Comparison of ENCODE assay signal across 8 mouse cellular contexts in genomic region chr6:90711476-90712035, GRCm38 (mm10).
DNase-seq lines count a peak whose midpoint lies in the region; ATAC-seq and TF ChIP-seq lines count a peak whose summit lies in the region.

No protein-coding gene starts in this region.

- peak overlapping the region; percentile 34; the same call in 1 of the 2 replicates for H3K9ac ChIP-seq in embryonic facial prominence, embryonic 14.5 days (ENCODE audit: low read depth, low read length)
- peak overlapping the region; percentile 63 for H3K9ac ChIP-seq in liver, embryonic 12.5 days

- TF ChIP-seq CTCF in C2C12 (IDR thresholded peaks at IDR 0.05; ENCODE audit: control insufficient read depth, insufficient read depth, insufficient read length): no peak

- ATAC-seq in embryonic facial prominence, embryonic 14.5 days (ENCODE audit: low read depth): no peak
- ATAC-seq in liver, embryonic 12.5 days: no peak

- peak overlapping the region; percentile 73 for H3K27ac ChIP-seq in embryonic facial prominence, embryonic 14.5 days (replicated peaks; ENCODE audit: low read depth, low read length)
- H3K27ac ChIP-seq in liver, embryonic 12.5 days: peak overlapping the region; percentile 93

- H3K4me1 ChIP-seq in embryonic facial prominence, embryonic 14.5 days (ENCODE audit: control insufficient read depth, insufficient read depth, low read length): peaks cover 65% of the 10 kb centered on the region
- peaks cover 96% of the 10 kb centered on the region for H3K4me1 ChIP-seq in liver, embryonic 12.5 days

- H3K79me3 ChIP-seq in C2C12 (ENCODE audit: low read depth): peaks cover 33% of the 10 kb centered on the region

- H3ac ChIP-seq in C2C12 (ENCODE audit: control insufficient read depth, insufficient read length, low read depth): no peak overlapping the region

- DNase-seq in gastrocnemius, postnatal 14 days: peak; percentile 63
- DNase-seq in gastrocnemius, postnatal 25 days: no peak
- DNase-seq in embryonic facial prominence, embryonic 14.5 days (ENCODE audit: low spot score): peak; percentile 80
- DNase-seq in yolk sac, embryonic 10.5 days (ENCODE audit: low spot score): no peak
- DNase-seq in urinary bladder, postnatal 36 days (ENCODE audit: low spot score in 2 of 2): no peak
- no peak for DNase-seq in adipocyte (ENCODE audit: low spot score)

- intact Hi-C loops in gastrocnemius, postnatal 14 days (cut with DNase I; ENCODE audit: low total_unique reads): no loop called here

- no peak overlapping the region for H3K4me3 ChIP-seq in C2C12 (ENCODE audit: insufficient read depth, poor library complexity, severe bottlenecking)
- H3K4me3 ChIP-seq in embryonic facial prominence, embryonic 14.5 days (ENCODE audit: low read depth, low read length): no peak overlapping the region
- no peak overlapping the region for H3K4me3 ChIP-seq in liver, embryonic 12.5 days

- H3K36me3 ChIP-seq in C2C12 (ENCODE audit: control insufficient read depth, insufficient read depth): no peaks in the 10 kb centered on the region
- H3K36me3 ChIP-seq in embryonic facial prominence, embryonic 14.5 days (ENCODE audit: control insufficient read depth, insufficient read depth, low read length): 0 out of 2 replicates have a peak, but pooled peaks cover 4% of the 10 kb centered on the region
- peaks cover 12% of the 10 kb centered on the region for H3K36me3 ChIP-seq in liver, embryonic 12.5 days

- WGBS in embryonic facial prominence, embryonic 14.5 days: 31% methylated on average over 12 of the region's 12 CpGs
- 82% methylated on average over 12 of the region's 12 CpGs for WGBS in liver, embryonic 12.5 days (ENCODE audit: insufficient replicate concordance)

- H3K4me2 ChIP-seq in embryonic facial prominence, embryonic 14.5 days (ENCODE audit: low read depth, low read length): peak overlapping the region; percentile 27
- H3K4me2 ChIP-seq in liver, embryonic 12.5 days: peak overlapping the region; percentile 24; the same call in 1 of the 2 replicates

- H3K27me3 ChIP-seq in C2C12 (ENCODE audit: control insufficient read depth, insufficient read depth, insufficient read length): no peaks in the 10 kb centered on the region
- H3K27me3 ChIP-seq in embryonic facial prominence, embryonic 14.5 days (replicated peaks; ENCODE audit: control insufficient read depth, insufficient read depth, low read length): no peaks in the 10 kb centered on the region
- H3K27me3 ChIP-seq in liver, embryonic 12.5 days (replicated peaks): no peaks in the 10 kb centered on the region

- peaks cover 96% of the 10 kb centered on the region for H3K79me2 ChIP-seq in C2C12 (ENCODE audit: control insufficient read depth, insufficient read depth)

- H3K9me3 ChIP-seq in embryonic facial prominence, embryonic 14.5 days (ENCODE audit: control insufficient read depth, low read length): no peaks in the 10 kb centered on the region
- no peaks in the 10 kb centered on the region for H3K9me3 ChIP-seq in liver, embryonic 12.5 days (replicated peaks)

TF ChIP-seq in C2C12, 6 proteins besides CTCF, POLR2A, EP300 and RAD21:
- TF ChIP-seq MAX (IDR thresholded peaks at IDR 0.05) (no peak), FOSL1 (IDR thresholded peaks at IDR 0.05; ENCODE audit: insufficient read depth, low read length, poor library complexity, severe bottlenecking) (no peak), MYOG (IDR thresholded peaks at IDR 0.05; ENCODE audit: control insufficient read depth, extremely low read depth, insufficient read length) (no peak), CEBPB (IDR thresholded peaks at IDR 0.05; ENCODE audit: low read depth) (no peak), MYOD1 (IDR thresholded peaks at IDR 0.05; ENCODE audit: control insufficient read depth, insufficient read length, low read depth) (peak; percentile 63), USF1 (IDR thresholded peaks at IDR 0.05; ENCODE audit: low read depth) (no peak)

Comparison
In these comparisons a context has a peak if more than half of its experiments do, and no peak if none do; other contexts are left out.
1. DNase-seq: peak in gastrocnemius, postnatal 14 days (single experiment) and embryonic facial prominence, embryonic 14.5 days (single experiment); none in gastrocnemius, postnatal 25 days (single experiment), yolk sac, embryonic 10.5 days (single experiment), urinary bladder, postnatal 36 days (0 of 2) and adipocyte (single experiment).